Mouse (Mus musculus) stomach, postnatal 0 days (tissue): ENCODE measurements at regions not wholly inside any gene's neighbourhood (a gene's known extent, or its start where the extent isn't known, plus 50 kb on each side); places are given as distances from the start of the nearest gene placed in this dataset.

Source experiments
- CTCF ChIP-seq: IDR thresholded peaks from 2 replicates; pipeline ENCODE4 v1.5.1; 2016; ENCODE audit warnings: antibody characterized with exemption, low read depth, mild to moderate bottlenecking, moderate library complexity
- EP300 ChIP-seq: optimal IDR thresholded peaks from 2 replicates; pipeline ENCODE3; 2016; ENCODE audit warnings: antibody characterized with exemption

GRCm38 (mm10) chr3:56485550-56486400 lies 302.3 kb upstream of the Nbea start:
- TF ChIP-seq CTCF: no peak
- no peak for TF ChIP-seq EP300
